In the genomic region with DNA sequence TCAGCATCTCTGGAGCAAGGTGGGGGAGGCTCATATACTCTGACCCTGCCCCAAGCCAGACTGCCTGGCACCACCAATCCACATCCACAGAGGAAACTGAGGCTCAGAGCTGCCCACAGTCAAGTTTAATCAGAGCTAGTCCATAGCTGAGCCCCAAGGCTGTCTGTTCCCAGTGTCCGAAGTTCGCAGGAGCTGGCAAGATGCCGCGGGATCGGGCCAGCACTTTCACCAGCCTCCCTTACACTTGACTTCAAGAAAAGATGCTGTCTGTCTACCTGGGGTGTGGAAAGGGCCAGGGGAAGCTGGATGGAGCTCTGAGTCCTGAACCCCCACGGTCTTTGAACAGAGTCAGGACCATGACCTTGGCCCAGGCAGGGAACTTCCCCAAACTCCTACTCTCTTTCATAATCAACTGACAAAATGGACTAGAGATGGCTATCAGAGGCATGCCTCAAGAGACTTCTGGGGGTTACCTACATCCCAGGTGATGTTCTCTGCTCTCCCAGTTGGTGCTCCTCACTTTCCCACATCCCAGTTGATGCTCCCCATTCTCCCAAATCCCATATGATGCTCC, we compare ENCODE assay signal across 8 mouse cellular contexts. TPM values are rescaled to one million over a fixed set of nuclear protein-coding genes. Genes with fewer than 3 reads are reported as not detected.
DNase-seq lines count a peak whose midpoint lies in the region; ATAC-seq and TF ChIP-seq lines count a peak whose summit lies in the region.

No protein-coding gene starts in this region.

- no peak overlapping the region for H3K4me3 ChIP-seq in forebrain, embryonic 10.5 days
- H3K4me3 ChIP-seq in forebrain, embryonic 14.5 days (ENCODE audit: low read depth, low read length), result no peak overlapping the region
- no peak overlapping the region for H3K4me3 ChIP-seq in midbrain, embryonic 10.5 days
- H3K4me3 ChIP-seq in midbrain, postnatal 0 days (ENCODE audit: low read depth, low read length), result no peak overlapping the region
- no peak overlapping the region for H3K4me3 ChIP-seq in olfactory bulb, adult 2 months (ENCODE audit: insufficient read depth, low read depth, low read length)

- no peak for ATAC-seq in forebrain, embryonic 14.5 days
- no peak for ATAC-seq in midbrain, postnatal 0 days (ENCODE audit: low FRiP score)
- ATAC-seq in inflammation-experienced regulatory T-cells, adult 6 months, result no peak

- no peak for DNase-seq in forebrain, embryonic 10.5 days (ENCODE audit: extremely low spot score, low spot score)
- DNase-seq in forebrain, embryonic 14.5 days (ENCODE audit: low spot score), result no peak
- no peak for DNase-seq in midbrain, embryonic 10.5 days (ENCODE audit: low spot score)
- DNase-seq in midbrain, postnatal 0 days (ENCODE audit: low spot score), result no peak
- peak; percentile 80 for DNase-seq in kidney, adult 18-20 months
- no peak for DNase-seq in spleen, adult 12 weeks (ENCODE audit: low spot score)

- H3K27ac ChIP-seq in forebrain, embryonic 10.5 days, result peak overlapping the region; percentile 72
- H3K27ac ChIP-seq in forebrain, embryonic 14.5 days (ENCODE audit: low read depth, low read length), result no peak overlapping the region
- peak overlapping the region; percentile 76 for H3K27ac ChIP-seq in midbrain, embryonic 10.5 days (replicated peaks)
- H3K27ac ChIP-seq in midbrain, postnatal 0 days (ENCODE audit: low read depth, low read length), result no peak overlapping the region
- H3K27ac ChIP-seq in olfactory bulb, adult 2 months (ENCODE audit: insufficient read depth, low read depth, low read length), result peak overlapping the region; percentile 58; the same call in 1 of the 2 replicates

- H3K9me3 ChIP-seq in forebrain, embryonic 10.5 days, result no peaks in the 10 kb centered on the region
- no peaks in the 10 kb centered on the region for H3K9me3 ChIP-seq in forebrain, embryonic 14.5 days (replicated peaks; ENCODE audit: control insufficient read depth, low read length)
- no peaks in the 10 kb centered on the region for H3K9me3 ChIP-seq in midbrain, embryonic 10.5 days (replicated peaks)
- H3K9me3 ChIP-seq in midbrain, postnatal 0 days (ENCODE audit: low read length), result no peaks in the 10 kb centered on the region

- no peak for TF ChIP-seq CTCF in midbrain, postnatal 0 days (IDR thresholded peaks at IDR 0.05)
- TF ChIP-seq CTCF in olfactory bulb, adult 2 months (IDR thresholded peaks at IDR 0.05; ENCODE audit: insufficient read depth, low read depth, low read length), result no peak

- no peak for TF ChIP-seq POLR2A in olfactory bulb, adult 2 months (IDR thresholded peaks at IDR 0.05; ENCODE audit: insufficient read depth, low read depth, low read length)

- 85% methylated on average over 6 of the region's 6 CpGs for whole genome bisulfite sequencing in forebrain, embryonic 10.5 days
- WGBS in forebrain, embryonic 14.5 days, result 88% methylated on average over 6 of the region's 6 CpGs
- WGBS in midbrain, embryonic 10.5 days, result 80% methylated on average over 6 of the region's 6 CpGs
- 72% methylated on average over 6 of the region's 6 CpGs for WGBS in midbrain, postnatal 0 days
- WGBS in olfactory bulb, adult 2 months, result 74% methylated on average over 6 of the region's 6 CpGs

- no peaks in the 10 kb centered on the region for H3K27me3 ChIP-seq in forebrain, embryonic 10.5 days (ENCODE audit: poor library complexity, severe bottlenecking)
- H3K27me3 ChIP-seq in forebrain, embryonic 14.5 days (replicated peaks; ENCODE audit: control insufficient read depth, insufficient read depth, low read length), result no peaks in the 10 kb centered on the region
- H3K27me3 ChIP-seq in midbrain, embryonic 10.5 days (ENCODE audit: low read depth, poor library complexity, severe bottlenecking), result no peaks in the 10 kb centered on the region
- no peaks in the 10 kb centered on the region for H3K27me3 ChIP-seq in midbrain, postnatal 0 days (ENCODE audit: insufficient read depth, low read length)

- peaks cover 81% of the 10 kb centered on the region for H3K4me1 ChIP-seq in forebrain, embryonic 10.5 days
- 0 out of 2 replicates have a peak, but pooled peaks cover 4% of the 10 kb centered on the region for H3K4me1 ChIP-seq in forebrain, embryonic 14.5 days (ENCODE audit: control insufficient read depth, insufficient read depth, low read length)
- H3K4me1 ChIP-seq in midbrain, embryonic 10.5 days, result peaks cover 78% of the 10 kb centered on the region
- H3K4me1 ChIP-seq in midbrain, postnatal 0 days (ENCODE audit: insufficient read depth, low read length), result 0 out of 2 replicates have a peak, but pooled peaks cover 4% of the 10 kb centered on the region
- peaks cover 37% of the 10 kb centered on the region for H3K4me1 ChIP-seq in olfactory bulb, adult 2 months (ENCODE audit: control insufficient read depth, insufficient read depth, low read length)

- H3K9ac ChIP-seq in forebrain, embryonic 14.5 days (ENCODE audit: low read length), result no peak overlapping the region
- H3K9ac ChIP-seq in midbrain, postnatal 0 days (replicated peaks; ENCODE audit: low read length, poor library complexity, severe bottlenecking), result no peak overlapping the region

- H3K4me2 ChIP-seq in forebrain, embryonic 14.5 days (ENCODE audit: low read length), result no peak overlapping the region
- H3K4me2 ChIP-seq in midbrain, postnatal 0 days (ENCODE audit: low read depth, low read length, poor library complexity, severe bottlenecking), result no peak overlapping the region

- H3K36me3 ChIP-seq in forebrain, embryonic 10.5 days (replicated peaks), result peaks cover 41% of the 10 kb centered on the region
- peaks cover 21% of the 10 kb centered on the region; the same call in 1 of the 2 replicates for H3K36me3 ChIP-seq in forebrain, embryonic 14.5 days (ENCODE audit: control insufficient read depth, insufficient read depth, low read length)
- peaks cover 37% of the 10 kb centered on the region for H3K36me3 ChIP-seq in midbrain, embryonic 10.5 days
- H3K36me3 ChIP-seq in midbrain, postnatal 0 days (ENCODE audit: insufficient read depth, low read length), result peaks cover 3% of the 10 kb centered on the region; the same call in 1 of the 2 replicates

RNA-seq across cellular contexts. Expression of gene Arhgef10l, which starts 34.4 kb away (rescaled TPM):
- 22.1 and 23.0 TPM in 2 replicates for polyA plus RNA-seq in forebrain, embryonic 10.5 days (2016; fragmentation: Nextera tagmentation; extraction: Ambion mirVana)
- polyA plus RNA-seq in forebrain, embryonic 14.5 days (2014; fragmentation: Nextera tagmentation; extraction: Ambion mirVana), result 15.0 and 17.7 TPM in 2 replicates
- polyA plus RNA-seq in midbrain, embryonic 10.5 days (2016; fragmentation: Nextera tagmentation; extraction: Ambion mirVana), result 25.1 and 32.4 TPM in 2 replicates
- total RNA-seq in midbrain, postnatal 0 days (2014; rRNA removed), result 68.7 and 81.1 TPM in 2 replicates
- polyA plus RNA-seq in midbrain, postnatal 0 days (2015; fragmentation: Nextera tagmentation; extraction: Ambion mirVana), result 20.7 and 23.1 TPM in 2 replicates
- polyA plus RNA-seq in olfactory bulb, adult 2 months (2012; ENCODE audit: insufficient read depth, insufficient read length, low replicate concordance, missing spikeins), result not detected in 2 replicates
- polyA plus RNA-seq in inflammation-experienced regulatory T-cells, adult 6 months (2017; shearing (Covaris generic)), result under 1 TPM in 1 of 3 experiments, not detected in 2; 0.12 TPM

Comparison
In these comparisons a context has a peak if more than half of its experiments do, and no peak if none do; other contexts are left out.
1. H3K27ac ChIP-seq: peak in forebrain, embryonic 10.5 days (single experiment), midbrain, embryonic 10.5 days (single experiment) and olfactory bulb, adult 2 months (single experiment); none in forebrain, embryonic 14.5 days (single experiment) and midbrain, postnatal 0 days (single experiment).
2. RNA of gene Arhgef10l, which starts 34.4 kb away (polyA plus RNA-seq): 25.1 to 32.4 TPM in midbrain, embryonic 10.5 days, 22.1 to 23.0 TPM in forebrain, embryonic 10.5 days, 20.7 to 23.1 TPM in midbrain, postnatal 0 days and 15.0 to 17.7 TPM in forebrain, embryonic 14.5 days; not detected in olfactory bulb, adult 2 months and 0.12 TPM in inflammation-experienced regulatory T-cells, adult 6 months; every median in the first group is over 10 times any median in the second.